Mouse (Mus musculus): ENCODE data around the gene Nlk.
"Not testable (repeated sequence)": the region's sequence is repeated elsewhere in the genome, so short reads cannot be mapped to it uniquely, and the experiment has no call there.

The Nlk gene

GRCm38 (mm10) chr11:78596750-78597149 lies 100.4 kb downstream of the Nlk start:
- peak; percentile 39 for DNase-seq (ENCODE audit: low read depth, low spot score)

- DNase-seq (ENCODE audit: low read depth, low spot score) = no peak
Observed at GRCm38 (mm10) chr11:78595773-78596172, 101.4 kb downstream of the Nlk start.

- DNase-seq (ENCODE audit: low read depth, low spot score) = no peak
Observed at GRCm38 (mm10) chr11:78594271-78594964, 102.8 kb downstream of the Nlk start.

- not testable (repeated sequence) for DNase-seq (ENCODE audit: low read depth, low spot score)
Observed at GRCm38 (mm10) chr11:78587677-78588076, 109.5 kb downstream of the Nlk start.

GRCm38 (mm10) chr11:78586099-78586498 lies 111.1 kb downstream of the Nlk start:
- DNase-seq (ENCODE audit: low read depth, low spot score) = no peak

GRCm38 (mm10) chr11:78582848-78583247 lies 114.3 kb downstream of the Nlk start:
- no peak for DNase-seq (ENCODE audit: low read depth, low spot score)

GRCm38 (mm10) chr11:78574975-78575374 lies 122.2 kb downstream of the Nlk start:
- no peak for DNase-seq (ENCODE audit: low read depth, low spot score)

GRCm38 (mm10) chr11:78574536-78574935 lies 122.6 kb downstream of the Nlk start:
- no peak for DNase-seq (ENCODE audit: low read depth, low spot score)

GRCm38 (mm10) chr11:78574031-78574430 lies 123.1 kb downstream of the Nlk start:
- not testable (repeated sequence) for DNase-seq (ENCODE audit: low read depth, low spot score)

- no peak for DNase-seq (ENCODE audit: low read depth, low spot score)
Observed at GRCm38 (mm10) chr11:78571854-78572253, 125.3 kb downstream of the Nlk start.

GRCm38 (mm10) chr11:78571441-78571840 lies 125.7 kb downstream of the Nlk start:
- peak; percentile 40 for DNase-seq (ENCODE audit: low read depth, low spot score)

- no peak for DNase-seq (ENCODE audit: low read depth, low spot score)
Observed at GRCm38 (mm10) chr11:78569806-78570205, 127.4 kb downstream of the Nlk start.

- no peak for DNase-seq (ENCODE audit: low read depth, low spot score)
Observed at GRCm38 (mm10) chr11:78568827-78569226, 128.3 kb downstream of the Nlk start.

- DNase-seq (ENCODE audit: low read depth, low spot score) = no peak
Observed at GRCm38 (mm10) chr11:78567614-78568013, 129.6 kb downstream of the Nlk start.

GRCm38 (mm10) chr11:78566775-78567174 lies 130.4 kb downstream of the Nlk start:
- DNase-seq (ENCODE audit: low read depth, low spot score) = no peak

GRCm38 (mm10) chr11:78560447-78560846 lies 136.7 kb downstream of the Nlk start:
- DNase-seq (ENCODE audit: low read depth, low spot score) = peak; percentile 68

GRCm38 (mm10) chr11:78557241-78557640 lies 139.9 kb downstream of the Nlk start:
- DNase-seq (ENCODE audit: low read depth, low spot score) = no peak

- no peak for DNase-seq (ENCODE audit: low read depth, low spot score)
Observed at GRCm38 (mm10) chr11:78556070-78556469, 141.1 kb downstream of the Nlk start.

GRCm38 (mm10) chr11:78555623-78556022 lies 141.6 kb downstream of the Nlk start:
- no peak for DNase-seq (ENCODE audit: low read depth, low spot score)

- no peak for DNase-seq (ENCODE audit: low read depth, low spot score)
Observed at GRCm38 (mm10) chr11:78551059-78551398, 146.1 kb downstream of the Nlk start.

GRCm38 (mm10) chr11:78550168-78551058 lies 146.8 kb downstream of the Nlk start, which contains the start of gene Tmem97:
Gene Tmem97, minus strand, starts transcription at chr11:78550777.
- DNase-seq (ENCODE audit: low read depth, low spot score) = peak; percentile 97

- no peak for DNase-seq (ENCODE audit: low read depth, low spot score)
Observed at GRCm38 (mm10) chr11:78549491-78549987, 147.6 kb downstream of the Nlk start.

Data from telencephalon, adult 2 months (tissue).